Mouse (Mus musculus) heart, adult 8-10 months (tissue): ENCODE measurements at regions not wholly inside any gene's neighbourhood (a gene's known extent, or its start where the extent isn't known, plus 50 kb on each side); places are given as distances from the start of the nearest gene placed in this dataset.

Source experiments
- DNase-seq: peaks from one replicate; pipeline ENCODE4 v3.0.0; 2022; ENCODE audit warnings: low spot score

DNA sequence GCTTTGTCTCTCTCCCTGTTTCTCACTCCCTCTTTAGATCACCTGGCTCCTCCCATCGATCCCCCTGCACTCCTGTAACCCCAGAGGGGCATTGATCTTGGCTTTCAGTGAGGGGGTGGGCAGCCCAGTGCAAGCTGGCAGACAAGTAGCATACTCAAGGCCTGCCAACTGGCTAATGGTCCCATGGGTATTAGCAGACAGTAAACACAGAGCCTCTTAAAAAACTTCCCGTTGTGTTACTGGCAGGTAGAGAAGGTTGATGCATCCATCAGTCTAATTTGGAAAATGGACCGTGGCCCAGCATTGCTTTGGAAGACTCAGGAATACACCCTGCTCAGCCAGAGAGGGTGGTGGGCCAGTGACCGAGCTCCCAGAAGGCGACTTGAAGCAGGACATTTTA lies 145.0 kb downstream of the 9530068E07Rik start:
- no peak for DNase-seq

DNA sequence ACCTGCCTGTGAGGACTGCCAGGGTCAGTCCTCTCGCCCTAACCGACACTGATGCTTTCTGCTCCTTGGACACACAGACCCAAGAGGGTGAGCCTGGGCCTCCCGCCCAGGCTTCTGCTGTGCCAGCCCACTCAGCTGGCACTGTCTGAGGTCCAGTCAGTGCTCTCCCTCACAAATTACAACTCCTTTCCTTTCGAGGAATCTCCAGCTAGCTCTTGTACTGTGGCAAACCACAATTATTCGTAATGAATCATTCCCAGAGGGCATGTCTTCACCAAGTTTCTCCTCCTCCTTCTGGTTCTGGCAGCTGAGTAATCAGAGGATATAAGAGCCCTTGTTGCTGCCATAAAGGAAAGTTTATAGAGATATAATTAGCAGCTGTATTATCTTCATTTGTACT lies 155.2 kb downstream of the 9530068E07Rik start:
- no peak for DNase-seq

DNA sequence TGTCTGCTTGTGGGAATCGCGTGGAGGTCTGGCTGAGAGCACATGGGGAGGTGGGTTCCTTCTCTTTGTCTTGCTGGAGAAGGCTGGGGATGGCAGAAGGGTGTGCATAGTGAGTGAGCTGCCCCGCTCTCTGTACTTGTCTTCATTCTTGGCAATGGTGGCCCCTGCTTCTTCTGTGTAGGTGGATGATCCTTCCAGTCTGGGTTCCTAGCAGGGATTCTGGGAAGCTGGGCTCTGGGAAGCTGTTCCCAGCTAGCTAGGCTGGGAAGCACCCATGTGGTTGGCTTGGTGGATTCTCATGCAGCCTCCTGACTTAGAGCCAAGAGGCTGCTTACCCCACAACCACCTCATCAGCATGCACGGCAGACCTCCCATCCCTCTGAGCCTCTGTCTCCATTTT lies 156.6 kb downstream of the 9530068E07Rik start:
- no peak for DNase-seq

DNA sequence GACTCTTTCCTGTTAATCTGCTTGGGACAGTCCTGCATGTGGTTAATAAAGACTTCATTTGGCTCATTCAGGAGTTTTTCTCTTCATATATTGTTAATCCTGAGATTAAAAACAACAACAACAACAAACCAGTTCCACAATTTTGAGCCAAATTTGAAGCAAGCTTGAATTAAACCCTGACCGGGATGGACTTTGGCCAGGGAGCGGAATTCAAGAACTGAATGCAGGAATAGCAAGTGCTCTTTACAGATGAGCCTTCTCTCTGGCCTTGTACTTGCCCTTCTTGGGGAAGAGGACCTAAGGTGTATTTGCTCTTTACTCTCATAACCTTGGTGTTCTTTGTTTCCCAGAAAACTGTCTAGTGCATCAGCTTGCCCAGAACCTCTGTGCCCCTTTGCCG lies 161.6 kb downstream of the 9530068E07Rik start:
- DNase-seq = no peak

DNA sequence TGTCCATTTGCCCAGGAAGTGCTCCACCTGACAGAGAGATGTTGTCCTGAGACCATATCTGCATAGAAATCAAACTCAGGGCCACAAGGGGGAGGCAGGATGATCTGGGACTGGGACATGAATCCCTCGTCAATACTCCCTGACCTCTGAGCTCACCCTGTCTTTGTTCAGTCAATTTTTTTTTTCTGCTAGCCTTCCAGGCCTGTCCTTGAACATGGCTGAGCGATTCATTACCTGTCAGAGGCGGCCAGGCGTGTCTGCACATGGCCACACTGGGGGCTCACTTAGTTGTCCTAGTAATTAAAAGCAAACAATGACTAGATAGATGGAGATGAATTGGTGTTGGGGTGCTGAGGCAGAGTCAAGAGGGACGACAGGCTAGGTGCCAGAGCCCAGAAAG lies 162.6 kb downstream of the 9530068E07Rik start:
- DNase-seq = no peak

DNA sequence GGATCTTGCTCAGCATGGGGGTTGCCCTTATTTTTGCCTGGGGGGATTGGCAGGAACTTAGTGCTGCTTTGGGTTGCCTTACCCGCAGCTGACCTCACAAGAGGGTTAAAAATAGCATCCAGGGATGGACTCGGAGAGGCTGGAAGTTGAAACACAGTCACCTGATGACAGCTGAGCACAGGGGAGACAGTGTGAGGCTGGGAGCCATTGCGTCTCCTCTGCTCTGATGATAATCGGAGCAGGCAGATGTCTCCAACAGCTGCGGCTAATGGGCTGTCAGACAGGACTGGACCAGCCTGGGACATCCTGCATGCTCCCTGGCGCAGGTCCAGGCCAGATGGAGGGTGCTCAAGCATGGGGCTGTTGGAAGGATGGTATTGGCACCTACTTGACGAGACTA lies 165.1 kb downstream of the 9530068E07Rik start:
- DNase-seq = peak; percentile 35

DNA sequence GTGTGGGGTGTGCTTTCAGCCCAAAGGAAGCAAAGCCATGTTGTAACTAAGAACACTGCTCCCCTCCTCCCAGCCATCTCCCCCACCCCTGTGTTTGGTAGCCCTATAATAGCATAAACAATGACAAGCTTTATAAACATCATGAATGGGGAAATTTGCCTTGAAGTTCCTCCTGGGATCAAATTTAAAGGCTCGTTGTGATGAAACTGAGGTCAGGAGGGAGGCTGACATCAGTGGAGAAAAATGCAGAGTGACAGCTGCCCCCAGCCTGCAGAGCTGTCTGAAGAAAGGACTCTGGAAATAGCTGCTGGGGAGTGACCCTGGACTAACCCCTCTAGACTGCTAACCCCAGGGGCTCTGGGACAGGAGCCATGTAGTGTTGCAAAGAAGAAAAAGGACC lies 169.2 kb downstream of the 9530068E07Rik start:
- DNase-seq = peak; percentile 3

DNA sequence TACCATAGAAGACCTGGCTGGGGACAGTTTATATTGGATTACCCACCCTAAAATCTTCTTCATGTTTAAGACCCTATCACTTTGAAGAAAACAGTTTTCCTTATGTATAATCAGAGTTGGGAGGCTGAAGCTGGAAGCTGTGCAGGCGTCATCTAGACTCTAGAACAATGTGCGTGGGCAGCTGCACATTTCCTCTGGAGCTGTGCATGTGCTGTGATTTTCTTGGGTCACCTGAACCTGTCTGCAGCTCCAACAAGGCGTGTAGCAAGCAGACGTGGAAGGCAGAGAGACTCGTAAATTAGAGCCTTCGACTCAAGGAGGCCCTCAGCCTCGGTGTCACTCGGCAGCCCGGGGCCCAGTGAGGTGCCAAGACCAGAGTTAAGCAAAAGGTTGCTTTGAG lies 169.8 kb downstream of the 9530068E07Rik start:
- no peak for DNase-seq

DNA sequence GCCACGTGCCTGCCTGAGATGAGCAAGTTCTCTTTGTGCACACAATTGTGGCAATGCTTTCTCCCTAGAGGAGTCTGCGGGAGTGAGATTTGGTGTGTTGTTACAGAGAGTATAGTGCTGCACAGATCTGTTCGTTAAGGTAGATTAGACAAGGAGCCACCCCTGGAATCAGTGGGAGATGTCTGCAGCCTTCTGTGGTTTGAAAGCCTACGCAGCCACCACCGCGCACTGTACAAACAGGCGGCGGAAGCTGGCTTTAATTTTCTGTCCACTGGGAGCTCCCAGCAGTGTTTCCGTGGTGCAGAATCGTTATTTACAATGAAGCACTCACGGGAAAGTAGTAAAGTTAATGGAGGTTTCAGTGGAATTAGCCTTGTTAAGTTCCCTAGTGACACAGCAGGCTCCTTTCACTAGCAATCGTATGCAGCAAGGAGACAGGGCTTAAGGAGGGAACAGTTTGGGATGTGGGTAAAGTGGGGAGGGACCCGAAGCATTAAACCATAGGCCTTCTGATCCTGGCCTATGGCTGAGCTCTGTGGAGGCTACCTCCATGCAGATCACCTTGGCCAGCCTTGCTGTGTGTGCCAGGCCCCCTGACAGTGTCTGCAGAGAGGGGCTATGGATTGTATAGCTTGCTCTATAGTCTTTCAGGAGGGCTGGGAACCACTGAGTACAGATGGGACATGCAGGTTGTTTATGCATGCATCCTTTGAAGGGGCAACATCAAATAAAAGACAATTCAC lies 171.9 kb downstream of the 9530068E07Rik start:
- DNase-seq = no peak

DNA sequence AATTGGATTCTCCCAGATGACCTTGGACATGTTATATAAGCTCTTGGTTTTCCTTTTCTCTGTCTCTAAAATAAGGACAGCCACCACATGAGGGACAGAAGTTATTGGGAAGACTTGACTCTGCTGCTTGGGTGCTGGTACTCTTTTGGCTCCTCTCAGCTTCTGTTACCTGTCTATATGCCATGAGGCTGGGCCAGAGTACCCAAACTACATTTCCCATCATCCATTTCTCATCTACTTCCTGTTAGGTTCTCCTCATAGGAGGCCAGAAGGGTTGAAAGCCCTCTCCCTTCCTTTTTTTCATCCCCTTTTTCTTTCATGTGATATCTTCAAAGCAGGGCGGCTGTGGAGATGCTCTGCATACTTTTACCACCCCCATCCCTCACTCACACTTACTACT lies 172.6 kb downstream of the 9530068E07Rik start:
- no peak for DNase-seq

DNA sequence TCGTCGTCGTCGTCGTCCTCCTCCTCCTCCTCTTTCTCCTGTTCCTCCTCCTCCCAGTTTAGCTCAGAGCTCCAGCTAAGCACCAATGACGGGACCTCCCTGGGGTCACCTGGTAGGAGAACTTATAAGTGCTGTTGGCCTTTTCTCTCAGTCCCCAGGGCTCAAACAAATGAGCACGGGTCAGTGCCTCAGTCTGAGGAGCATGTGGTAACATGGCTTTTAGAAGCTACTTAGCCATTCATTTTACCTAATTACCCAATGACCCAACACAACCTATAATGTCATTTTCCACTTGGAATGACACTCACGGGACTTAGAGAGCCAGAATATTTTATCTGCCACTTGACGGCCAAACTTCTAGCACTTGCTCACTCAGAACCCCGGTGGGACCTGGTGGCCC lies 173.5 kb downstream of the 9530068E07Rik start:
- no peak for DNase-seq

DNA sequence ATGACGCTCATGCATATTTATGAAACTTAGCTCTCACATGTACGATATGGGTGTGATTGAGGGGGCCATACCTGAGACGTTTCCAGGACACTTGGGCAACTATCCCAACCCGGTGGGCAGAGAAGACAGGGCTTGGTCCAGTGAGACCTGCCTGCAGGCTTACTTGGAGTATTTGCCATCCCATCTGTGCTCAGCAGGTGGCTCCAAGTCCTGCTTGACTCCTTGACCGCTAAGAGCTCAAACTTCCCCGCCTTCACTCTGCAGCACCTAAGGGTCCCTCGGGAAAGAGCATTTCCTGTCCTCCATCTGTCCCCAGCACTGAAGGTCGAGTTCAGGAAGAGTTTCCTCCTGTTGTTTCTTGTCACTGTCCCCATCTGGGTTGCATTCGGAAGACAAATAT lies 182.2 kb downstream of the 9530068E07Rik start:
- no peak for DNase-seq

DNA sequence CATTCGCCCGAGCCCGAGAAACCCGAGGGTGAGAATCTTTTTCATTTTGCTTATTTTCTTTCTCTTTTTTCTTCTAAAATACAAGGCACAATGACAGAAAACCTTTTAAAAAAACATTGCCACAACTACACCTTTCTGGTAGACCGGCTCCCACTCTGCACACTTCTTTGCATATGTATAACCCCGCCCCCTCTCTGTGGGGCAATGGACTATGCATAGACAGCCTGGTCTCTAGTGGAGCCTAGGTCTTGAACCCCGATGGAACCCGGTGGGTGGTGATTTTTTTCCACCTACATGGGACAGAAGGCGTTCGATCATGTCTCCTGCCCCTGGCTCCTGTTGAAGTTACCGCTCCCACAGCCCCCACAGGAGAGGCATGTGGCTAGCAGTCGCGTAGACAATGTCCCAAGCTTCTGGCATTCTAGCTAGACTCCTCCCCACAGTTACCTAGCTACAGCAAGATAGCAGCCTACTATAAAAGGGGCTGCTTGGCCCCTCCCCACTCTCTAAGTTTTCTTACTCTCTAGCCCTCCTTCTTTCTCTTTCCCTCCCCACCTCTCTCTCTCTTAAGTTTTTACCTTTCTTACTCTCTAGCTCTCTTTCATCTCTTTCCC lies 183.6 kb downstream of the 9530068E07Rik start:
- no peak for DNase-seq

DNA sequence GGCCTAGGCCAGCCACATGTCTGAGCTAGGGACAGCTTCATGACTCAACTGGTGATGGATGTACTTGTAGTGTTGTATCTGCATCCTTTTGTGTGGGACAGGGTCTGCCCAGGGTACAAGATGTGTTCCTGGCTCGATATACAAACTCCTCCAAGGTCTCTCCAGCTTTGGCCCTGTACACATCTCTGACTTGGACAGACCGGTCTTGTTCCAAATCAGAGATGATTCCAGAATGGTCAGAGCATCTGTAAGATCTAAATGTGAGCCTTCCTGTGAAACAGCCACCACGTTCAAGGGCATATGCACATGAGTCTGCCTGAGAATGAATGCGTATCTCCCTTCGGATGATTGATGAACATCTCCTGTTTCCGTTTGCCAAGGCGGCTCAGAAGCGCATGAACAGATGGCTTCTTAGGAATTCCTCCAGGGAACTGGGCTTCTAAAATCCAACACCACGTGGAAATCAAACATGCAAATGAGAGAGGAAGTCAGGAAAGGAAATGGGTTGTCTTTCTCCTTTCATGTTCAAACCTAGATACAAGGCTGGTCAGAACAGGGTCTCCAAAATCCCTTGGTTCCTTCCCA lies 172.7 kb upstream of the Fstl4 start:
- no peak for DNase-seq

DNA sequence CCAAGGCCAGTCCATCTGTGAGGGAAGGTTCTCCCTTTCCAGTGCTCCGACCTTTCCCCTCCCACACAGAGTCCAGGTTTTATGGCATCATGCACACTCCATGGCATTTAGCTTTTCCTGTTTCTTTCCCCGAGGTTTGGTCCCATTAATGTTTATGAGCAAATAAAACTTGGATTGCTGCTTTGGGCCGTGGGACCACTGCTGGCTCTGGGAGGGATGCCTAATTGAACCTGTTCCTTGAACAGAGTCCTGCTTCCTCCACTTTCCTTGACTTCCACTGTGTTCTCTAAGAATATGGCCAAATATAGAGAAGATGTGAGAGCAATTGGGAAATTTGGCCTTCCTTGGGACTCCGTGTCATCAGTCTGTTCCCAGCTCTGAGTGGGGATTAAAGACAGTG lies 170.3 kb upstream of the Fstl4 start:
- DNase-seq = no peak

DNA sequence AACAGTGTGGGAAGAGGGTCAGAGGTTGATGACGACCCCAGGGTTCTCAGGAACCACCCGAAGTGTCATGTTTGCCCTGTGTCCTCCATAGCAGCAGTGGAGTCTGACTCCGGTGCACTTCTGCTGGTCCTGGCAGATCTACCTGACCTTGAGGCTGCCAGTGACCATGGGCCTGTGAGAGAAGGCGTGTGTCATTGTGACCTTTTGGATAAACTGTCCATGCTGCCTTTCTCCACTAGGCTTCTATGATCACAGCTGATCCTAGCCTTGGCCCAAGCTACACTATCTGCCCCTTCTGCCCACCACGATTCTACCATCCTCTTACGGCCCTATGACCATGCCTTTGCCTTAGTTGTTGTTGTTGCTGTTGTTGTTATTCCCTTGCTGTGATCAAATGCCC lies 163.2 kb upstream of the Fstl4 start:
- DNase-seq = no peak

DNA sequence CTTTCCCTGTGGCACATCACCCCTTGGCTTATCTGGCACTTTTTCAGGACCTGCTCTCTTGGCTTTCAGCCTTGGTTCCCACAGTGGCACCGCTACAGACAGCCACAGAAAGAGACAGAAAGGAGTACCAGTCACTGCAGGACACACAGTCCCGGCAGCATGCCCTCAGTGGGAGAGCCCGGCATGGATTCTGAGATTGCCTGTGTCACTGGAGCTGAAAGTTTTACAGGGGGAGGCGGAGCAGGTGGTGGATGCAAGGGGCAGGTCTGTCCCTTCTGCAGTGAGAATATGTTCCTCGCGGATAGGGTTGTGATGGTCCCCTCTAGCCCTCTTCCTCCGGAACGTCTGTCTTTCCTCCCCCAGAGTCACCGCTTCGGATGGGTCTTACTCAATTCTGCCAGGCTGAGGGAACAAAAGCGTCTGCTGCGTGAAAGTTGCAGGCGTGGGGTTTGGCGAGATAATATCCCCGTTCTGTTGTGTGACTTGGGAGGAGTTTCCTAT lies 162.3 kb upstream of the Fstl4 start:
- no peak for DNase-seq

DNA sequence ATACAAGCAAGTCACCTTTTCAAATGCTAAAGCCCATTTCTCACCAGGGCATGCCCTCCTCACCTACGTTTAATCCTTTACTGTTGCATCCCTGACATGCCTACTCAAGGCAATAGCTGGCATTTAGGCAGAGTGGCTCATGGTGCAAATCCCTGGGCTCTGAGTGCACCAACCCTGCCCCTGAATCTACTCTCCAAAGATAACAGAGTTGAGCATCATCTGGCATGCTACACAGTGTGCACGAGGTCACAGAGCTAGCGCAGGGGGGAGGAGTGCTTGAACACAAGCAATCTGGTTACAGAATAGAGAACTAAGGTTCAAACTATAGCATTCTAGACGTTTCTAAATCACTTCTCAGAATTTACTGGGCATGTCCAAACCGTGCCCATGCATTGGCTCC lies 161.6 kb upstream of the Fstl4 start:
- no peak for DNase-seq

DNA sequence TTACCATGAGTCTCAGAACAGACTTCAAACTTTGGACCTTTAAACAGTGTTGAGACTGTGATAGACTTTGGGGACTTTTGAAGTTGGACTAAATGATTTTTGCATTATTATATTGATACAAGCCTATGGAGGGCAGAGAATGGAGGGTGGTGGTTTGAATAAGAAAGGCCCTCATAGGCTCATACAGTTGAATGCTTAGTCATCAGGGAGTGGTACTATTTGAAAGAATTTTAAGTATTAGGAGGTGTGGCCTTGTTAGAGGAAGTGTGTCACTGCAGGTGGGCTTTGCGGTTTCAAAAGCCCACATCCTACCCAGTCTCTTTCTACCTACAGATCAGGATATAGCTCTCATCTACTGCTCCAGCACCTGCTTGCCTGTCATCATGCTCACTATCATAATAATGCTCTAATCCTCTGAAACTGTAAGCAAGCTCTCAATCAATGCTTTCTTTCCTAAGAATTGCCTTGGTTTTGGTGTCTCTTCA lies 153.7 kb upstream of the Fstl4 start:
- no peak for DNase-seq

DNA sequence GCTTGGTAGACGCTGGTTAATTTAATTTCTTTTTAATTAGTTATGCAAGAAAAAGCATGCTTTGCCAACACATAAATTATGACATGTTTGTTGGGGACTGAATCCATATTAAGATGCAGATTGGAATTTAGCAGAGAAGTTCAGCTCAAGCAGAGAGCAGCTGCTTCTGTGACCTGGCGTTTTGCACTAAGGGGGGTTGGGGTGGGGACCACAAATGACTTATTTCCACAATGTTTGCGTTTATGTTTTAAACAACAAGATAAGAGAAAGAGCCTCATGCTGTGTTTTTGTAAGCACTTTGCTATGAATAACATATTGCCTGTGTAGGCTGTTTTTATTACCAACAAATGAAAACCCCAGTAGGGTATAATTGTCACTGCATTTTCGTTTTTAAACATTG lies 148.8 kb upstream of the Fstl4 start:
- no peak for DNase-seq

DNA sequence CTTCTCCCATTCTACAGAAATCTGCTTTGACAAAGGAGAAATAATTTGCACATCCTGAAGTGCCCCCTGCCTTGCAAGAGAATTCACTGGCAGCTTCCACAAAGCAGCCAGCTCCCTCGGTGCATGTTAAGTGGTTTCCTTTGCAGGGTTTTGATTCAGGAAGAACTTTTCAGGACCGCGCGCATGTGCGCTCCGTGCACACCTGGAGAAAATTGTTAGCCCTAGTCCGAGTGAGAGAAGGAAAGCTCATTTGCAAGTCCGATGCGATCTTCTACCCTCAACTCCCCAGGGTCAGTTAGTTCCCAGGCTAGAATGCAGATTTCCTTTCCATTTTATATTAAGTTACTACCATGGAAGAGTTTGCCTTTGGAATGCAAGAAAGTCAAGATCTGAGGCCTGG lies 145.8 kb upstream of the Fstl4 start:
- no peak for DNase-seq

DNA sequence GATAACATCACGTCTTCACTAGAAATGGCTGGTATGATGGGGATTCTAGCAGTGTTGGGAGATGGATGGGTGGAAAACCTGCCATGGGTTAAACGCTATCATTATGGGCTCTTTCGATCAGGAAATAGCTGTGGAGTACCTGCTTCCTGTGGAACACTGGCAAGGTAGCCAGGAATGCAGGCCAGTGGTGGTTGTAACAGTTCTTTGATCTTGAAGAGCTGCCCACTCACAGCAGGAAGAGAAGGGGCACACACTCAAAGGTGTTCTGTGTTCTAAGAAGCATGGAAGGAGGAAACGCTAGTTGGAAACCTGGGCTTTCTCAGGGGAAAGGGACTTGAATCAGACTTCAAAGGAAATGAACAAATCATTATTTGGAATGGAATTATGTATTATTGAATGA lies 141.6 kb upstream of the Fstl4 start:
- DNase-seq = no peak

DNA sequence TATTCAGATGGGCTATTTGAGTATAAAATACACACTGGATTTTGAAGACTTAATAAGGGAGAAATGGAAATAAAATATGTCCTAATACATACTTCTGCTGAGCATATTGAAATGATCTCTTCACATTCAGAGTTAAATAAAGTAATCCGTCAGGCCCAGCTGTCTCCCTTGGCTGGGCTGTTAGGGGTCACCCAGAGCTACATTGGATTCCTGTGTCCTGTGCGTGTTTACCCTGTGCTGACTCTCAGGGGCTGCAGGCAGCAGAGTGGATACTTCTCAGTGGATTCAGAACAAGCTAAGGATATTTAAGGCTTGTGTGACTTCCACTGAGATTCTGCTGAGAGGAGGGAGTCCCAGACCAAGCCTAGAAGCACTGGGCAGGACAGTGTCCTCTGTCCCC lies 135.6 kb upstream of the Fstl4 start:
- DNase-seq = no peak
